7 mouse cellular contexts compared by ENCODE assay signal in the genomic region with DNA sequence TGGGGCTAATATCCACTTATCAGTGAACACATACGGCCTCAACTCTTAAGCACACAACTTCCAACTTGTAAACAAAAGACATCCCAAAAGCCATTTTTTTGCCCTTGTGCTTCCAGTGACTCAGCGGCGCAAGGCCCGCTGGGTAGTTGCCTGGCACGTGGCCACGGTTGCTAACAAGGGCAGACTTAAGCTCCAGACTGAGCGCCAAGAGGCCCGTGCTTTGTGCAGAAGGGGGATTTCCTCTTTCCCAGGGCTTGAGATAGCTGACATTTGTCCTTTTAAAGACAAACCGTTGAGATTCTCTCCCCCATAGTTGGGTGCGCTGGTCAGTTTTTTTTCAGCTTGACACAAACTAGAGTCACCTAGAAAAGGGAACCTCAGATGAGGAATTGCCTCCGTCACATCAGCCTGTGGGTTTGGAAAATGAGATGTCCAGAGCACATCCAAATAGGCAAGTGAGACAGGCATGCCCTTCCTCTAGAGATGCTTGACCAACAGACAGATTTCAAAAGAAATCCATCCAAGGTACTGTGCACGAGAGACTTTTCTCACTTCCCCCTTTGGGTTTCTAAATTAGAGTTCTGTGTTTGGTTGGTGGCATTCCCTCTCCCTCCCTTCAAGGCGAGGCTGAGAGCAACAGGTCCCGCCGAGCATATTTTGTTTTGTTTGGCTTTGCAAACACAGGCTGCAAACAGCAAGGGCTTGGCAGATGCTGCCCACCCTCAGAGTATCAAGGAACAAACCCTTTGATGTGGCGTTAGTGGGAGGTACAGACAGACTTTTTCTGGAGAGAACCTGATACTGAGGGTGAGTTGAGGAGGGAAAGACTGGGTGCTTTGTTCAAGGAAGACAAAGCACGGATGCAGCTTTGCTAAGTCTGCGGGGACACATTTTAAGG. TPM values are rescaled to one million over a fixed set of nuclear protein-coding genes. Genes with fewer than 3 reads are reported as not detected.
A peak's percentile ranks its signal among the peaks of the same experiment; 100 is the strongest.
DNase-seq lines count a peak whose midpoint lies in the region; ATAC-seq and TF ChIP-seq lines count a peak whose summit lies in the region.

No protein-coding gene starts in this region.

- H3K4me2 ChIP-seq in embryonic facial prominence, embryonic 12.5 days (replicated peaks), result peak overlapping the region; percentile 62
- peak overlapping the region; percentile 62 for H3K4me2 ChIP-seq in limb, embryonic 11.5 days (ENCODE audit: low read depth, severe bottlenecking)
- H3K4me2 ChIP-seq in midbrain, embryonic 13.5 days (replicated peaks), result peak overlapping the region; percentile 49

- peaks cover 15% of the 10 kb centered on the region for H3K4me1 ChIP-seq in embryonic facial prominence, embryonic 12.5 days
- H3K4me1 ChIP-seq in limb, embryonic 11.5 days (ENCODE audit: control insufficient read depth, insufficient read depth, low read length), result peaks cover 4% of the 10 kb centered on the region
- peaks cover 15% of the 10 kb centered on the region for H3K4me1 ChIP-seq in midbrain, embryonic 13.5 days (replicated peaks)
- peaks cover 5% of the 10 kb centered on the region; the same call in 1 of the 2 replicates for H3K4me1 ChIP-seq in spleen, adult 2 months (ENCODE audit: control insufficient read depth, insufficient read depth, insufficient read length)

- ATAC-seq in embryonic facial prominence, embryonic 12.5 days (ENCODE audit: insufficient number of reproducible peaks, insufficient read depth, low FRiP score, low TSS enrichment), result peak; percentile 44; the same call in 1 of the 2 replicates
- peak; percentile 60; the same call in 1 of the 2 replicates for ATAC-seq in limb, embryonic 11.5 days (ENCODE audit: insufficient number of reproducible peaks, low FRiP score, low TSS enrichment, low read depth)
- peak; percentile 51 for ATAC-seq in midbrain, embryonic 13.5 days

- 43% methylated on average over 18 of the region's 18 CpGs for WGBS in embryonic facial prominence, embryonic 12.5 days
- 51% methylated on average over 18 of the region's 18 CpGs for WGBS in limb, embryonic 11.5 days
- WGBS in midbrain, embryonic 13.5 days, result 36% methylated on average over 18 of the region's 18 CpGs
- 11% methylated on average over 18 of the region's 18 CpGs for WGBS in spleen, adult 2 months

- peak overlapping the region; percentile 47 for H3K9ac ChIP-seq in embryonic facial prominence, embryonic 12.5 days
- peak overlapping the region; percentile 65 for H3K9ac ChIP-seq in limb, embryonic 11.5 days (ENCODE audit: low read length)
- 0 out of 2 replicates have a peak overlapping the region, but pooled peaks have one; percentile 11 for H3K9ac ChIP-seq in midbrain, embryonic 13.5 days (replicated peaks)

- no peak for TF ChIP-seq CTCF in spleen, adult 2 months (IDR thresholded peaks at IDR 0.05; ENCODE audit: extremely low read depth, insufficient read depth, insufficient read length, insufficient replicate concordance)

- H3K27me3 ChIP-seq in embryonic facial prominence, embryonic 12.5 days, result no peaks in the 10 kb centered on the region
- H3K27me3 ChIP-seq in limb, embryonic 11.5 days (ENCODE audit: control insufficient read depth, insufficient read depth, low read length), result no peaks in the 10 kb centered on the region
- H3K27me3 ChIP-seq in midbrain, embryonic 13.5 days, result no peaks in the 10 kb centered on the region
- no peaks in the 10 kb centered on the region for H3K27me3 ChIP-seq in spleen, adult 2 months (ENCODE audit: control insufficient read depth, insufficient read depth, low read length)

- no peaks in the 10 kb centered on the region for H3K36me3 ChIP-seq in embryonic facial prominence, embryonic 12.5 days
- H3K36me3 ChIP-seq in limb, embryonic 11.5 days (ENCODE audit: control insufficient read depth, insufficient read depth, low read length), result no peaks in the 10 kb centered on the region
- no peaks in the 10 kb centered on the region for H3K36me3 ChIP-seq in midbrain, embryonic 13.5 days
- H3K36me3 ChIP-seq in spleen, adult 2 months (ENCODE audit: control insufficient read depth, insufficient read depth, low read length), result no peaks in the 10 kb centered on the region

- peak overlapping the region; percentile 75 for H3K27ac ChIP-seq in embryonic facial prominence, embryonic 12.5 days
- 0 out of 2 replicates have a peak overlapping the region, but pooled peaks have one; percentile 12 for H3K27ac ChIP-seq in limb, embryonic 11.5 days (replicated peaks; ENCODE audit: low read depth, low read length)
- peak overlapping the region; percentile 35; the same call in 1 of the 2 replicates for H3K27ac ChIP-seq in midbrain, embryonic 13.5 days
- peak overlapping the region; percentile 87 for H3K27ac ChIP-seq in spleen, adult 2 months (ENCODE audit: insufficient read depth, low read length)

- no peaks in the 10 kb centered on the region for H3K9me3 ChIP-seq in embryonic facial prominence, embryonic 12.5 days
- no peaks in the 10 kb centered on the region for H3K9me3 ChIP-seq in limb, embryonic 11.5 days (ENCODE audit: control insufficient read depth, low read length)
- H3K9me3 ChIP-seq in midbrain, embryonic 13.5 days, result no peaks in the 10 kb centered on the region

- peak; percentile 39 for DNase-seq in adipocyte (ENCODE audit: low spot score)
- peak; percentile 90 for DNase-seq in heart, adult 18-20 months
- DNase-seq in kidney, adult 18-20 months, result peak; percentile 80
- no peak for DNase-seq in limb, embryonic 11.5 days (ENCODE audit: low spot score)
- DNase-seq in spleen, adult 2 months (ENCODE audit: low read depth in 1 of 2, low spot score in 2 of 2), result peak; percentile 29 to 58

- no peak for TF ChIP-seq POLR2A in spleen, adult 2 months (IDR thresholded peaks at IDR 0.05; ENCODE audit: low read depth, low read length)

- H3K4me3 ChIP-seq in embryonic facial prominence, embryonic 12.5 days, result peak overlapping the region; percentile 28
- peak overlapping the region; percentile 22; the same call in 1 of the 2 replicates for H3K4me3 ChIP-seq in limb, embryonic 11.5 days (ENCODE audit: low read depth, low read length)
- peak overlapping the region; percentile 20 for H3K4me3 ChIP-seq in midbrain, embryonic 13.5 days (replicated peaks)
- H3K4me3 ChIP-seq in spleen, adult 2 months (ENCODE audit: extremely low read depth, insufficient read depth, insufficient read length), result peak overlapping the region; percentile 68

RNA-seq across cellular contexts. Expression of a gene that starts 26.0 kb away (rescaled TPM):
- 7.4 and 7.5 TPM in 2 replicates for polyA plus RNA-seq in embryonic facial prominence, embryonic 12.5 days (2016; fragmentation: Nextera tagmentation; extraction: Ambion mirVana)
- 100 to 1,000 TPM in 1 of 2 experiments, 10 to 100 TPM in 1; 78.4 to 104 TPM for total RNA-seq in heart, adult 18-20 months (2021)
- 6.1 and 6.7 TPM in 2 replicates for polyA plus RNA-seq in limb, embryonic 11.5 days (2014; fragmentation: Nextera tagmentation; extraction: Ambion mirVana)
- 6.2 and 8.4 TPM in 2 replicates for polyA plus RNA-seq in midbrain, embryonic 13.5 days (2015; fragmentation: Nextera tagmentation; extraction: Ambion mirVana)
- polyA plus RNA-seq in spleen, adult 2 months (2012; rRNA removed), result 42.9 TPM in 2 replicates

Comparison
In these comparisons a context has a peak if more than half of its experiments do, and no peak if none do; other contexts are left out.
1. H3K27ac ChIP-seq: peak in every context shown above with its lines; median percentile 87 in spleen, adult 2 months; 75 in embryonic facial prominence, embryonic 12.5 days; 35 in midbrain, embryonic 13.5 days; 12 in limb, embryonic 11.5 days.
2. H3K9ac ChIP-seq: peak in every context shown above with its lines; median percentile 65 in limb, embryonic 11.5 days; 47 in embryonic facial prominence, embryonic 12.5 days; 11 in midbrain, embryonic 13.5 days.